Mouse (Mus musculus): Measurements from ENCODE around the gene Tspyl3. TPM values are rescaled to one million over a fixed set of nuclear protein-coding genes. Genes with fewer than 3 reads are reported as not detected.

Gene Tspyl3
- polyA plus RNA-seq, 1 experiment from 2014 or later = 19.4 TPM

Other genes with a start within 250 kb of the Tspyl3 start
- gene Pdrg1, start 210.0 kb downstream of the Tspyl3 start, polyA plus RNA-seq (2015; fragmentation: Nextera tagmentation; extraction: Ambion mirVana) = 120 and 136 TPM in 2 replicates
- 0.12 TPM in 1 of 2 replicates, not detected in the other for gene Xkr7, start 193.6 kb downstream of the Tspyl3 start, polyA plus RNA-seq (2015; fragmentation: Nextera tagmentation; extraction: Ambion mirVana)
- gene Ccm2l, start 159.5 kb downstream of the Tspyl3 start, polyA plus RNA-seq (2015; fragmentation: Nextera tagmentation; extraction: Ambion mirVana) = 1.7 and 2.0 TPM in 2 replicates
- gene Hck, start 117.0 kb downstream of the Tspyl3 start, polyA plus RNA-seq (2015; fragmentation: Nextera tagmentation; extraction: Ambion mirVana) = 8.0 and 8.9 TPM in 2 replicates
- gene Tm9sf4, start 64.1 kb downstream of the Tspyl3 start, polyA plus RNA-seq (2015; fragmentation: Nextera tagmentation; extraction: Ambion mirVana) = 85.7 and 88.2 TPM in 2 replicates
- 14.8 and 15.5 TPM in 2 replicates for gene Plagl2, start 16.0 kb upstream of the Tspyl3 start, polyA plus RNA-seq (2015; fragmentation: Nextera tagmentation; extraction: Ambion mirVana)
- 8.8 and 9.1 TPM in 2 replicates for gene Pofut1, start 16.1 kb upstream of the Tspyl3 start, polyA plus RNA-seq (2015; fragmentation: Nextera tagmentation; extraction: Ambion mirVana)
- gene Kif3b, start 66.0 kb upstream of the Tspyl3 start, polyA plus RNA-seq (2015; fragmentation: Nextera tagmentation; extraction: Ambion mirVana) = 5.9 and 6.3 TPM in 2 replicates
- 14.5 and 15.0 TPM in 2 replicates for gene Asxl1, start 120.4 kb upstream of the Tspyl3 start, polyA plus RNA-seq (2015; fragmentation: Nextera tagmentation; extraction: Ambion mirVana)